Mouse (Mus musculus) kidney, embryonic 15.5 days (tissue): Measurements from ENCODE around the gene Polr3b. TPM values are rescaled to one million over a fixed set of nuclear protein-coding genes. Genes with fewer than 3 reads are reported as not detected.

Experiments used
- ATAC-seq: fragments of 200-750 bp; cut with Nextera tagmentation; replicated peaks from 2 replicates; pipeline ENCODE4 v1.8.0; 2017; ENCODE audit warnings: moderate TSS enrichment; ENCODE audit not compliant: low FRiP score
- H3K27ac ChIP-seq: fragments of 300-500 bp; sonication (generic); 2 replicates; pipeline ENCODE4 v1.5.1; 2015; ENCODE audit warnings: mild to moderate bottlenecking, inconsistent platforms
- H3K27me3 ChIP-seq: fragments of 300-500 bp; sonication (generic); 2 replicates; pipeline ENCODE4 v1.6.1; 2015; ENCODE audit warnings: inconsistent platforms
- H3K36me3 ChIP-seq: fragments of 300-500 bp; sonication (generic); 2 replicates; pipeline ENCODE4 v1.6.1; 2015; ENCODE audit warnings: inconsistent platforms
- H3K4me1 ChIP-seq: fragments of 300-500 bp; sonication (generic); 2 replicates; pipeline ENCODE4 v1.6.1; 2015; ENCODE audit warnings: inconsistent platforms
- H3K4me2 ChIP-seq: fragments of 300-500 bp; sonication (generic); 2 replicates; pipeline ENCODE4 v1.6.1; 2015; ENCODE audit warnings: moderate library complexity, mild to moderate bottlenecking, inconsistent platforms
- H3K4me3 ChIP-seq: fragments of 300-500 bp; sonication (generic); replicated peaks from 2 replicates; pipeline ENCODE4 v1.5.1; 2015; ENCODE audit warnings: mild to moderate bottlenecking, inconsistent platforms
- H3K9ac ChIP-seq: fragments of 300-500 bp; sonication (generic); 2 replicates; pipeline ENCODE4 v1.6.1; 2015; ENCODE audit warnings: mild to moderate bottlenecking, inconsistent platforms
- H3K9me3 ChIP-seq: fragments of 300-500 bp; sonication (generic); replicated peaks from 2 replicates; pipeline ENCODE4 v1.6.1; 2016; ENCODE audit warnings: inconsistent platforms
- WGBS: fragments of 180-500 bp; shearing (Covaris S2); methylation state at CpG from one replicate; pipeline ENCODE4 v1.1.7; 2015; ENCODE audit warnings: mixed read lengths; 5-methylcytosine and 5-hydroxymethylcytosine counted together
- polyA plus RNA-seq: library from polyadenylated mRNA; unstranded; fragments of >200 nt; fragmentation: Nextera tagmentation; extraction: Ambion mirVana; gene quantifications from 2 replicates; pipeline ENCODE4 v1.2.1, GENCODE M21; 2015

Gene Polr3b
- polyA plus RNA-seq, 1 experiment from 2014 or later: 18.5 TPM

DNA sequence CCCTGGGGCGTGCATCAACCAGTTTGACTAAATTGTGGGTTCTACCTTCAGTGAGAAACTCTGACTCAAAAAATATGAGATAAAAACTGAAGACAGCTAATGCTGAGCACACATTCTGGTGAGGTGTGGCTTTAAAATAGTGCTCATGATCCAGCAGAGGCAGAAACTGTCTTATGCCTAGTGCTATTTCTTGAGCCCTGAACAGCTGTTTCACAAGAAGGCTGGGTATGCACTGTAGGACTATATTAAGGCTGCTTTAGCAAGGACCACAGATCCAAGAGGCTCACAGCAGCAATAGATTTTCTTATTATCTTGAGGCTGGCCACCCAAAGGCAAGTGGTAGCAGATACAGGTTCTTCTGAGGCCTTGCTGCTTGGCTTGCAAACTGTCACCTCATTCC lies 80.0 kb downstream of the Polr3b start:
- 90% methylated on average over 1 of the region's 1 CpGs for WGBS
- H3K4me2 ChIP-seq: no peak overlapping the region
- no peaks in the 10 kb centered on the region for H3K27me3 ChIP-seq
- ATAC-seq: no peak
- H3K9me3 ChIP-seq: no peaks in the 10 kb centered on the region
- peaks cover 56% of the 10 kb centered on the region for H3K36me3 ChIP-seq
- peaks cover under 1% of the 10 kb centered on the region; the same call in 1 of the 2 replicates for H3K4me1 ChIP-seq
- no peak overlapping the region for H3K4me3 ChIP-seq
- no peak overlapping the region for H3K27ac ChIP-seq
- no peak overlapping the region for H3K9ac ChIP-seq

DNA sequence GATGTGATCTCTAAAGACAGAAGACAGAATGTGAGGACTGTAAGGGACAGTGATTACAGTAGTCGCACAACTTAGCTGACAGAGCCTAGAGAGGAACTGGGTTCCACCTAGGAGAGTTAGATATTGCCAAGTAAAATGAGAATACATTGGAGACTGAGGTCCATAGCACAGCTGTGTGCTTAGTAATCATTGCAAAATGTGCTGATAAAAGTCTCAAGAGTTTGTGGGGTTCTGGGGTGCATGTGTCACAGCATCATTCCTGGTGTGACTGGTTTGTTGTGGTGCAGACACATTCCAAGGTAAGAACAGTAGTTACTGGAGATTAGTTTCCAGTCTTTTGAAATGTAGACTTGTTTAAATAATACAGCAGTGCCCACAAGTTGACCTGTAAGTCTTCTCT lies 82.5 kb downstream of the Polr3b start:
- Histone ChIP-seq H3K4me1 (peaks cover 5% of the 10 kb centered on the region; the same call in 1 of the 2 replicates), H3K27me3 (no peaks in the 10 kb centered on the region), H3K9ac (no peak overlapping the region), H3K4me3 (no peak overlapping the region), H3K36me3 (peaks cover 38% of the 10 kb centered on the region), H3K4me2 (no peak overlapping the region), H3K9me3 (no peaks in the 10 kb centered on the region), H3K27ac (no peak overlapping the region)
- no peak for ATAC-seq
- 90% methylated on average over 1 of the region's 1 CpGs for WGBS

DNA sequence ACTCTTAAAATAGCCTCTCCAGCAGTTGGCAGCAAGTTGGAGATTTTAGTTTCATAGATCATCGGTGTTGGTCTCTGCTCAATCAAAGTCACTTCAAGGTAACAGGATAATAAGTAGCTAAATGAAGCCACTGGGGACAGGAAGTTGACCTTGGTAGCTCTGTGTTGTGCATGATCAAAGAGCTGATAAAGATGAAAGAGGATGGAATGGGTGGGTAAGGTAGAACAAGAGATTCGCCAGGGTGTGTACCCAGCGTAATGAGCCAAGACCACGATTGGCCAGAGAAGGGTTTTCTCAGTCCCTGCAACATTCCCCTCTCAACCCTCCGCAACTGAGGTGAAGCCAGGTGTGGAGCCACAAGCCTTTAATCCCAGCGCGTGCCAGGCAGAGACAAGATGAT lies 83.1 kb downstream of the Polr3b start:
- 62% methylated on average over 7 of the region's 7 CpGs for WGBS
- peaks cover 31% of the 10 kb centered on the region for H3K36me3 ChIP-seq
- no peak overlapping the region for H3K27ac ChIP-seq
- H3K9ac ChIP-seq: no peak overlapping the region
- peaks cover 9% of the 10 kb centered on the region for H3K4me1 ChIP-seq
- H3K4me3 ChIP-seq: no peak overlapping the region
- H3K4me2 ChIP-seq: no peak overlapping the region
- H3K27me3 ChIP-seq: no peaks in the 10 kb centered on the region
- no peak for ATAC-seq
- H3K9me3 ChIP-seq: no peaks in the 10 kb centered on the region

DNA sequence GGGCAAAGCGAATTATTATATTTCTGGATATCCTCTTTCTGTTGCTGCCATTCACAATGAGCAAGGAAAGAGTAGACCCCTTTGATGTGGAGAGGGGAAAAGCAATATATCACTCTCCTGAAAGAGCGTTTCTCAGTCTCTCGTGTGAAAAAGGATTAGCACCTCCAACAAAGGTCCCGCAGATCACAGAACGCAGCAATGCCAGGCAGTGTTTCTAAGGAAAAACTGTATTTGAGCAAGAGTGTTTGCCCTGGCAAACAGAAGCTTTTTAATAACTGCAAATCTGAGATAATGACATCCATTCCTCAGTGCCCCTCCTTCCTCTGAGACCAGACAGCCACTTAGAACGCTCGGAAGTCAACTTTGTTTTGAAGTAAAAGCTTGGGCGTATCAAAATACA lies 84.5 kb downstream of the Polr3b start:
- peaks cover 20% of the 10 kb centered on the region for H3K36me3 ChIP-seq
- no peaks in the 10 kb centered on the region for H3K9me3 ChIP-seq
- H3K27me3 ChIP-seq: no peaks in the 10 kb centered on the region
- no peak overlapping the region for H3K27ac ChIP-seq
- peaks cover 17% of the 10 kb centered on the region for H3K4me1 ChIP-seq
- no peak overlapping the region for H3K9ac ChIP-seq
- no peak overlapping the region for H3K4me3 ChIP-seq
- no peak for ATAC-seq
- H3K4me2 ChIP-seq: no peak overlapping the region
- WGBS: 45% methylated on average over 8 of the region's 8 CpGs

DNA sequence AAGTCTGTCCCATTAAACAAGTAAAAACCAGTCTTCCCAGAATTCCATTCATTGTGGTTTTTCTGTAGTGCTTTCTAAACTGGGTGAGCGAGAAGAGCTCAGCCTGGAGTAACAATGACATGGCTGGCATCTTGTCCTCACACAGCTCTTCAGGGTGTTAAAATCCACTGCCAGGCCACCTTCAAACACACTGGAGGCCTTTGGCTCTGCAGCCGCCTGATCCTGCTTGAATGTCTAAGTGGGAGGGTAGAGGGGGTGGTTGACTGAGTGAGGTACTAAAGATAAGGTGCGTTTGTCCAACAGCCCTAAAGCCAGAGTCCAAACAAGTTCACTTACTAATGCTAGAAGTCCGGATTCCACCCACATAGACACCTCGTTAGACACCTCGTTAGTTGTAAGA lies 85.1 kb downstream of the Polr3b start:
- no peak overlapping the region for H3K9ac ChIP-seq
- peaks cover 20% of the 10 kb centered on the region for H3K4me1 ChIP-seq
- H3K27me3 ChIP-seq: no peaks in the 10 kb centered on the region
- no peak for ATAC-seq
- no peaks in the 10 kb centered on the region for H3K9me3 ChIP-seq
- WGBS: 40% methylated on average over 6 of the region's 6 CpGs
- H3K4me2 ChIP-seq: no peak overlapping the region
- H3K36me3 ChIP-seq: peaks cover 13% of the 10 kb centered on the region
- no peak overlapping the region for H3K4me3 ChIP-seq
- no peak overlapping the region for H3K27ac ChIP-seq

DNA sequence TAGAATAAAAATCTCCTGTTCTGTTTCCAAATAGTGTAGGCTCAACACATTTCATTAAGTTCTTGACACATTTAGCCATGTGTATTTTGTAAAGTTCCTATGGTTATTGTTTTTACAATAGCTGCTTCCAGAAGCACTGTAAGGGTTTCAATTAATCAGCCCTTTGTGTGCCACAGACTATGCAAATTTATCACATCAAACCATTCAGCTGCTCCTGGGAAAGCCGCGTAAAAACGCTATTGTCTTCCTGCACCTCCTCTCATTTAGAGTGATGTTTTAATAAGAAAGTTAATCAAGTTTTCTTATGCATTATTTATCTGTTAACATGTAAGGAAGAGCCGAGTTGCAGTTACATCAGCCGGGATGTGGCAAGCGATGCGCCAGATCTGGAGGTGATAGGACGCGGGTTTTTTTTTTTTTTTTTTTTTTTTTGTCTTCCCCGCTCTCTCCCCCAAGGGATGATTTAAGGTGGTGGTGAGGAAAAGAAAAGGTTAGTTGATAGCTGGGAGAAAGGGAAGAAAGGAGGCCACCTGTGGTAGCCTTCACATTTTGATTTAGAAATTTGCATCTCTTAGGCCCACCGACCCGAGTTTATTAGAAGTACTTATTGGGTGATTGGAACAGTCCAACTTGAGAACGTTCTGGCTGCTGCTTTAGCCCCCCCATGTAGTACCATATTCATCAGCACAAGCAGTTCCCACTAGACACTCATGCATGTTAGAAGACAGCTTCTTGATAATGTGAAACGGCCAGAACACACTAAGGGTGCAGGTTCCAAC lies 85.8 kb downstream of the Polr3b start:
- 39% methylated on average over 14 of the region's 14 CpGs for WGBS
- Histone ChIP-seq H3K4me3 (no peak overlapping the region), H3K4me2 (no peak overlapping the region), H3K9me3 (no peaks in the 10 kb centered on the region), H3K36me3 (peaks cover 10% of the 10 kb centered on the region), H3K27ac (no peak overlapping the region), H3K9ac (no peak overlapping the region), H3K4me1 (peaks cover 27% of the 10 kb centered on the region), H3K27me3 (no peaks in the 10 kb centered on the region)
- ATAC-seq: no peak

DNA sequence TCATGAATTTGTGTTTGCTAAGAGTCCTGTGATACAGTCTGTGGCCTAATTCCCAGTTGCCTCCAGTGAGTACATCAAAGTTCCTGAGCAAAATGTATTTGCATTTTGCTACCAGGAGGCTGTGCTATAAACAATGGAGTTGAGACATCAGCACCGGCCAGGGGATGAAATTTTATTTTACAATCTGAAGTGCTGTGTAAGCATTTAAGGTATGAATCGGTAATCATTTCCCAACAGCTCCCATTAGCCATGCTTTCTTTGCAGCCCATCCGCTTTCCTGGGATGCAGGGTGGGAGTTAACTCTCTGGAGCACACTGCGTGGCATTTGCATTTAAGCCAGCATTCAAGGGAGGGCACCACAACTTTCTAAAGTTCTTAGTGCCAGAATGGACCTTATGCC lies 88.1 kb downstream of the Polr3b start:
- 36% methylated on average over 4 of the region's 4 CpGs for WGBS
- H3K27ac ChIP-seq: peak overlapping the region; percentile 11; the same call in 1 of the 2 replicates

DNA sequence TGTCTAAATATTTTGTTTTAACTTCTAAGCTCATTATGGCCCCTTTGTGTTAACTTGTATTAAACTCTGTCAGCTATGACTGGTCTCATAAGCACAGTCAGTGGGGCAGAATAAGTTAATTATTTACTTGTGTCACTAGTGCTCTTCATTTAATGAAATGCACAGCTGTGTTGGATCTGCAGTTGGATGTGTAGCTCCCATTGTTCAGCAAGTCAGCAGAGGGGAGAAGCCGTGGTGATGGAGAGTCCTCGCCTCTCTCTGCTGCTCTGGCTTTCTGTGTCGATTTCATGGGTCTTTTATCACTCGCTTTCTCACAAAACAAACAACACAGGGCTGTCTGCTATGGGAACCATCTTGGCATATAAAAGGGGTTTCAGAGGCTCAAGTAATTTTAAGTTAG lies 88.7 kb downstream of the Polr3b start:
- H3K27me3 ChIP-seq: no peaks in the 10 kb centered on the region
- 30% methylated on average over 4 of the region's 4 CpGs for WGBS
- peak; percentile 79 for ATAC-seq
- no peaks in the 10 kb centered on the region for H3K9me3 ChIP-seq
- no peak overlapping the region for H3K9ac ChIP-seq
- peak overlapping the region; percentile 69 for H3K27ac ChIP-seq
- H3K4me3 ChIP-seq: no peak overlapping the region
- no peak overlapping the region for H3K4me2 ChIP-seq
- peaks cover 36% of the 10 kb centered on the region for H3K4me1 ChIP-seq
- H3K36me3 ChIP-seq: peaks cover 25% of the 10 kb centered on the region

More for the DNA sequence above, 88.1 kb downstream of the Polr3b start:
- Histone ChIP-seq H3K27me3 (no peaks in the 10 kb centered on the region), H3K9ac (no peak overlapping the region), H3K9me3 (no peaks in the 10 kb centered on the region), H3K4me3 (no peak overlapping the region), H3K36me3 (peaks cover 18% of the 10 kb centered on the region), H3K4me2 (no peak overlapping the region), H3K4me1 (peaks cover 36% of the 10 kb centered on the region)
- ATAC-seq: no peak

DNA sequence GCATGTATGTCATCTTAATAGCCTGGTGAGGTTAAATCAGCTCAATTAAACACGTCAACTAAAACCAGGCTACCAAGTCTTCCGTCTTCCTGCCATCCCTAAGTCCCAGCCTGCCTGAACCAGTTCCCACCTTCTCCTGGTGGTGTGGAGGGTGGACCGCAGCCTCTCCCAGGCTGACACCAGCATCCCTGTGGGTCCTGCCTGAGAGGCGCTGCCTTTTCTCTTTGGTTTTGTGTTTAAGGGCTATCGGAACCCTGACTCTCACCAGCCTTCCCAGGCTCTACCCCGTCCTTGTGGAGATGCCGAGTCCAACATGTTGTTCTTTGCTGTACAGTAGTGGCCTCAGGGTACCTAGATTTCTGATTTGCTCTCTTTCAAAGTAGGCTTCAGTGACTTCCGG lies 89.4 kb downstream of the Polr3b start:
- Histone ChIP-seq H3K9me3 (no peaks in the 10 kb centered on the region), H3K4me2 (no peak overlapping the region), H3K36me3 (peaks cover 31% of the 10 kb centered on the region), H3K27ac (peak overlapping the region; percentile 69), H3K9ac (no peak overlapping the region), H3K27me3 (no peaks in the 10 kb centered on the region), H3K4me3 (no peak overlapping the region), H3K4me1 (peaks cover 36% of the 10 kb centered on the region)
- WGBS: 74% methylated on average over 8 of the region's 8 CpGs
- no peak for ATAC-seq

DNA sequence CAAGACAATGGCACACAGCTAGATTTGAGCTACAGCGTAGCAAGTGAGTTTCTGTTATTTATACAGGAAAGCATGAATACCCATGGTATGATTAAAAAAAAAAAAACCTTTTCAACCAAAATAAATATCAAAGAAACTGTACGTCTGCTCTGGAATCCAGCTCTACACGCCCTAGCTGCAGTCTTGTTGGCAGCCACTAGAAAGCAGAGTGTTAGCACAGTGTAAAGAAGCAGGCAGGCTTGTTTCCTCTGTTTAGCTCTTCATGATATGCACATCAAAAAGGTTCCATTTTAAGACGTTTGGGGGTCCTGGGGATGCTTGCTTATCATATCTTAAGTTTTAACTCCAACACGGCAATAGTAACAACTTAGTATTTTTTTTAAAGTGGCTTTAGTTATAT lies 89.8 kb downstream of the Polr3b start:
- ATAC-seq: no peak
- 77% methylated on average over 5 of the region's 5 CpGs for WGBS
- peaks cover 36% of the 10 kb centered on the region for H3K36me3 ChIP-seq
- no peak overlapping the region for H3K9ac ChIP-seq
- H3K4me1 ChIP-seq: peaks cover 36% of the 10 kb centered on the region
- peak overlapping the region; percentile 69; the same call in 1 of the 2 replicates for H3K27ac ChIP-seq
- H3K4me3 ChIP-seq: no peak overlapping the region
- no peaks in the 10 kb centered on the region for H3K27me3 ChIP-seq
- no peaks in the 10 kb centered on the region for H3K9me3 ChIP-seq
- H3K4me2 ChIP-seq: no peak overlapping the region

DNA sequence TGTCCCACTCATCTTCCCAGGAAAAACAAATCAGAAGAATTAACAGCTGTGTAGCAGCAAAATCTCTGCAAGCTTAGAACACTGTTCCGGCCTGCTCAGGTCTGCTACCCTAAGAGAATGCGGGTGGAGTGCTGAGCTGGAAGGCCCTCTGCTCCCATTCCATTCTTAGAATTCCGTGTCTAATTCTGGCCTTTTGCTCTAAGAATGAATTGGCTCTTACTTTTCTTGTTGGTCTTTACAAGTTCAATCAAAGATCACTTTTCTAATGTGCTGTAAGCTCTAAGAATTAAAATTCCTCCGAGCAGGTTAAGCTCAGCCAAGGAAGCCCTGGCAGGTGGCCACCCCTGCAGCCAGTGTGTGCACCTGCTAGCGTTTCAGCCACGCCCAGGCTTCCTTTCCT lies 90.4 kb downstream of the Polr3b start:
- Histone ChIP-seq H3K4me2 (no peak overlapping the region), H3K36me3 (peaks cover 40% of the 10 kb centered on the region), H3K27ac (peak overlapping the region; percentile 42; the same call in 1 of the 2 replicates), H3K4me3 (no peak overlapping the region), H3K9ac (no peak overlapping the region), H3K27me3 (no peaks in the 10 kb centered on the region), H3K9me3 (no peaks in the 10 kb centered on the region), H3K4me1 (peaks cover 31% of the 10 kb centered on the region)
- 83% methylated on average over 6 of the region's 6 CpGs for WGBS
- no peak for ATAC-seq

DNA sequence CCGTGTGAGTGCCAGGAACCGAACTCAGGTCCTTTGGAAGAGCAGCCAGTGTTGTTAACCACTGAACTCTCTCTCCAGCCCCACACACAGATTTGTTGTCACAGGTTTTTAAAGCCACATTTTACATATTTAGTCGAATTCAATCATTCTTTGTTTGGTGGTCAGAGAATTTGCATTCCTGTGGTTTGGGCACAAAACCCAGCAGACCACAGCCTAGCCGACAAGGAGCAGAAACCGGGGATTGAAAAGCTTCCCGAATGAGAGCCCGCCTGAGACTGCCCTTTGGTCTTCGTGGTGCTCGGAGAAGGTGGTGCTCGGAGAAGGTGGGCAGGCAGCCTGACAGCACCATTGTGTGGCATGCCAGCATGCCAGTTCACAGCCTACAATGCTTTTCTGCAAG lies 91.0 kb downstream of the Polr3b start:
- no peaks in the 10 kb centered on the region for H3K9me3 ChIP-seq
- H3K4me3 ChIP-seq: no peak overlapping the region
- no peak overlapping the region for H3K4me2 ChIP-seq
- 79% methylated on average over 10 of the region's 10 CpGs for WGBS
- H3K27ac ChIP-seq: 0 out of 2 replicates have a peak overlapping the region, but pooled peaks have one; percentile 42
- ATAC-seq: no peak
- H3K36me3 ChIP-seq: peaks cover 42% of the 10 kb centered on the region
- no peaks in the 10 kb centered on the region for H3K27me3 ChIP-seq
- peaks cover 31% of the 10 kb centered on the region for H3K4me1 ChIP-seq
- H3K9ac ChIP-seq: no peak overlapping the region

DNA sequence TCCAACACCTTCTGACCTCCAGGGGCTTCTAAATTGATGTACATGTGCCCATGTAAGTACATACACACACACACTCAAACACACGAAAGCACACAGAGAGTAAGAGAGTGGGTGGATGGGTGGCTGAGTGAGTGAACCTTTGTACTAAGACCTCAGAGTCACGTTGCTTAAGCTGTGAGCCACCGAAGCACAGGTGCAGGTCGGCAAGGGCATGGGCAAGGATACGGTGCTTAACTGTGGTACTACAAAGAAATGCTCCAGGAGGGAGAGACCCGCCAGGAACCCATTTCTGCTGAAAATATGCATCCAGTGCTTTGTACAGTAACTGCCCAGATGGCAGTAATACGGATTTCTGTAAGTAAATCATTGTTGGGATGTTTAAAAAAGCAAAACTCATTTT lies 93.5 kb downstream of the Polr3b start:
- H3K4me3 ChIP-seq: no peak overlapping the region
- peaks cover 26% of the 10 kb centered on the region for H3K4me1 ChIP-seq
- 86% methylated on average over 7 of the region's 7 CpGs for WGBS
- H3K9ac ChIP-seq: no peak overlapping the region
- no peaks in the 10 kb centered on the region for H3K27me3 ChIP-seq
- H3K36me3 ChIP-seq: peaks cover 52% of the 10 kb centered on the region
- H3K9me3 ChIP-seq: no peaks in the 10 kb centered on the region
- no peak overlapping the region for H3K4me2 ChIP-seq
- no peak for ATAC-seq
- H3K27ac ChIP-seq: no peak overlapping the region
